Mouse (Mus musculus): ENCODE results near the gene Atp6v0d1. TPM values are rescaled to one million over a fixed set of nuclear protein-coding genes. Genes with fewer than 3 reads are reported as not detected.

Gene Atp6v0d1
- polyA plus RNA-seq (2016; fragmentation: Nextera tagmentation; extraction: Ambion mirVana): 90.8 and 119 TPM in 2 replicates

- Histone ChIP-seq H3K4me3 (peak within 1 kb of the TSS; percentile 94), H3K9me3 (no peaks in the 10 kb centered on the region), H3K27me3 (ENCODE audit: insufficient read depth, poor library complexity, severe bottlenecking) (peaks cover 11% of the 10 kb centered on the region), H3K4me1 (replicated peaks) (peaks cover 37% of the 10 kb centered on the region), H3K27ac (peak within 1 kb of the TSS; percentile 89), H3K36me3 (no peaks in the 10 kb centered on the region)
- peak; percentile 100 for DNase-seq (ENCODE audit: low spot score)
- 4% methylated on average over 53 of the region's 53 CpGs for WGBS
Observed at GRCm38 (mm10) chr8:105565952-105566702, at the start of gene Atp6v0d1. TSS of gene Atp6v0d1 (minus strand) at chr8:105566047.

- H3K4me3 ChIP-seq: peak overlapping the region; percentile 57
- peak overlapping the region; percentile 8 for H3K27ac ChIP-seq
- H3K4me1 ChIP-seq (replicated peaks): peaks cover 19% of the 10 kb centered on the region
- no peaks in the 10 kb centered on the region for H3K9me3 ChIP-seq
- peaks cover 50% of the 10 kb centered on the region for H3K36me3 ChIP-seq
- DNase-seq (ENCODE audit: low spot score): peak; percentile 51
- H3K27me3 ChIP-seq (ENCODE audit: insufficient read depth, poor library complexity, severe bottlenecking): peaks cover 50% of the 10 kb centered on the region
- under 1% methylated on average over 50 of the region's 50 CpGs for WGBS
Observed at GRCm38 (mm10) chr8:105613830-105614511, 48.1 kb upstream of the Atp6v0d1 start.

- H3K27me3 ChIP-seq (ENCODE audit: insufficient read depth, poor library complexity, severe bottlenecking): peaks cover 50% of the 10 kb centered on the region
Observed at GRCm38 (mm10) chr8:105613037-105613436, 47.2 kb upstream of the Atp6v0d1 start.

GRCm38 (mm10) chr8:105611836-105612235, 46.0 kb upstream of the Atp6v0d1 start:
- H3K27me3 ChIP-seq (ENCODE audit: insufficient read depth, poor library complexity, severe bottlenecking): peaks cover 50% of the 10 kb centered on the region
- peaks cover 28% of the 10 kb centered on the region for H3K36me3 ChIP-seq
- DNase-seq (ENCODE audit: low spot score): no peak
- H3K4me1 ChIP-seq (replicated peaks): peaks cover 30% of the 10 kb centered on the region
- H3K27ac ChIP-seq: no peak overlapping the region
- 86% methylated on average over 9 of the region's 9 CpGs for WGBS
- H3K4me3 ChIP-seq: no peak overlapping the region
- H3K9me3 ChIP-seq: no peaks in the 10 kb centered on the region

More at GRCm38 (mm10) chr8:105613037-105613436, 47.2 kb upstream of the Atp6v0d1 start:
- peak overlapping the region; percentile 40; the same call in 1 of the 2 replicates for H3K27ac ChIP-seq
- H3K4me3 ChIP-seq: peak overlapping the region; percentile 57
- DNase-seq (ENCODE audit: low spot score): peak; percentile 28
- 3% methylated on average over 20 of the region's 20 CpGs for WGBS
- peaks cover 19% of the 10 kb centered on the region for H3K4me1 ChIP-seq (replicated peaks)
- H3K9me3 ChIP-seq: no peaks in the 10 kb centered on the region
- peaks cover 40% of the 10 kb centered on the region for H3K36me3 ChIP-seq

- Histone ChIP-seq H3K9me3 (no peaks in the 10 kb centered on the region), H3K27me3 (ENCODE audit: insufficient read depth, poor library complexity, severe bottlenecking) (peaks cover 36% of the 10 kb centered on the region), H3K27ac (no peak overlapping the region), H3K4me1 (replicated peaks) (peaks cover 50% of the 10 kb centered on the region), H3K4me3 (no peak overlapping the region), H3K36me3 (peaks cover 8% of the 10 kb centered on the region)
- WGBS: 86% methylated on average over 4 of the region's 4 CpGs
- no peak for DNase-seq (ENCODE audit: low spot score)
Observed at GRCm38 (mm10) chr8:105609771-105610170, 43.9 kb upstream of the Atp6v0d1 start.

- no peak for DNase-seq (ENCODE audit: low spot score)
- Histone ChIP-seq H3K27ac (no peak overlapping the region), H3K4me3 (no peak overlapping the region), H3K9me3 (no peaks in the 10 kb centered on the region), H3K36me3 (peaks cover 7% of the 10 kb centered on the region), H3K27me3 (ENCODE audit: insufficient read depth, poor library complexity, severe bottlenecking) (peaks cover 33% of the 10 kb centered on the region), H3K4me1 (replicated peaks) (peaks cover 52% of the 10 kb centered on the region)
- 76% methylated on average over 2 of the region's 2 CpGs for WGBS
Observed at GRCm38 (mm10) chr8:105609355-105609754, 43.5 kb upstream of the Atp6v0d1 start.

- H3K4me3 ChIP-seq: no peak overlapping the region
- H3K27ac ChIP-seq: no peak overlapping the region
- peaks cover 7% of the 10 kb centered on the region; the same call in 1 of the 2 replicates for H3K36me3 ChIP-seq
- H3K27me3 ChIP-seq (ENCODE audit: insufficient read depth, poor library complexity, severe bottlenecking): peaks cover 29% of the 10 kb centered on the region
- WGBS: 28% methylated on average over 4 of the region's 4 CpGs
- peaks cover 38% of the 10 kb centered on the region for H3K4me1 ChIP-seq (replicated peaks)
- peak; percentile 35 for DNase-seq (ENCODE audit: low spot score)
- H3K9me3 ChIP-seq: no peaks in the 10 kb centered on the region
Observed at GRCm38 (mm10) chr8:105607684-105608083, 41.8 kb upstream of the Atp6v0d1 start.

- Histone ChIP-seq H3K27me3 (ENCODE audit: insufficient read depth, poor library complexity, severe bottlenecking) (peaks cover 23% of the 10 kb centered on the region), H3K4me1 (replicated peaks) (peaks cover 36% of the 10 kb centered on the region)
Observed at GRCm38 (mm10) chr8:105607062-105607461, 41.2 kb upstream of the Atp6v0d1 start.

GRCm38 (mm10) chr8:105606189-105607023, 40.6 kb upstream of the Atp6v0d1 start:
- Histone ChIP-seq H3K27ac (peak overlapping the region; percentile 93), H3K4me3 (peak overlapping the region; percentile 89), H3K27me3 (ENCODE audit: insufficient read depth, poor library complexity, severe bottlenecking) (peaks cover 16% of the 10 kb centered on the region), H3K36me3 (peaks cover 7% of the 10 kb centered on the region; the same call in 1 of the 2 replicates), H3K9me3 (no peaks in the 10 kb centered on the region), H3K4me1 (replicated peaks) (peaks cover 36% of the 10 kb centered on the region)
- WGBS: 2% methylated on average over 30 of the region's 30 CpGs
- DNase-seq (ENCODE audit: low spot score): peak; percentile 88

More at GRCm38 (mm10) chr8:105607062-105607461, 41.2 kb upstream of the Atp6v0d1 start:
- Histone ChIP-seq H3K4me3 (peak overlapping the region; percentile 89), H3K9me3 (no peaks in the 10 kb centered on the region), H3K36me3 (peaks cover 7% of the 10 kb centered on the region; the same call in 1 of the 2 replicates), H3K27ac (0 out of 2 replicates have a peak overlapping the region, but pooled peaks have one; percentile 93)
- DNase-seq (ENCODE audit: low spot score): no peak
- 6% methylated on average over 10 of the region's 10 CpGs for WGBS

- peak; percentile 55 for DNase-seq (ENCODE audit: low spot score)
- Histone ChIP-seq H3K4me1 (replicated peaks) (peaks cover 36% of the 10 kb centered on the region), H3K9me3 (no peaks in the 10 kb centered on the region), H3K4me3 (peak overlapping the region; percentile 89), H3K36me3 (peaks cover 5% of the 10 kb centered on the region; the same call in 1 of the 2 replicates), H3K27me3 (ENCODE audit: insufficient read depth, poor library complexity, severe bottlenecking) (peaks cover 12% of the 10 kb centered on the region), H3K27ac (peak overlapping the region; percentile 93)
- 2% methylated on average over 39 of the region's 39 CpGs for WGBS
Observed at GRCm38 (mm10) chr8:105605491-105606188, 39.8 kb upstream of the Atp6v0d1 start.

GRCm38 (mm10) chr8:105604804-105605381, 39.0 kb upstream of the Atp6v0d1 start, which contains the start of gene Ripor1:
TSS of gene Ripor1 (plus strand) at chr8:105605255.
- under 1% methylated on average over 41 of the region's 42 CpGs for WGBS
- H3K36me3 ChIP-seq: no peaks in the 10 kb centered on the region
- DNase-seq (ENCODE audit: low spot score): peak; percentile 87
- peaks cover 36% of the 10 kb centered on the region for H3K4me1 ChIP-seq (replicated peaks)
- H3K27me3 ChIP-seq (ENCODE audit: insufficient read depth, poor library complexity, severe bottlenecking): peaks cover 12% of the 10 kb centered on the region
- peak within 1 kb of the TSS; percentile 93 for H3K27ac ChIP-seq
- H3K9me3 ChIP-seq: no peaks in the 10 kb centered on the region
- H3K4me3 ChIP-seq: peak within 1 kb of the TSS; percentile 89
